In the genomic region with DNA sequence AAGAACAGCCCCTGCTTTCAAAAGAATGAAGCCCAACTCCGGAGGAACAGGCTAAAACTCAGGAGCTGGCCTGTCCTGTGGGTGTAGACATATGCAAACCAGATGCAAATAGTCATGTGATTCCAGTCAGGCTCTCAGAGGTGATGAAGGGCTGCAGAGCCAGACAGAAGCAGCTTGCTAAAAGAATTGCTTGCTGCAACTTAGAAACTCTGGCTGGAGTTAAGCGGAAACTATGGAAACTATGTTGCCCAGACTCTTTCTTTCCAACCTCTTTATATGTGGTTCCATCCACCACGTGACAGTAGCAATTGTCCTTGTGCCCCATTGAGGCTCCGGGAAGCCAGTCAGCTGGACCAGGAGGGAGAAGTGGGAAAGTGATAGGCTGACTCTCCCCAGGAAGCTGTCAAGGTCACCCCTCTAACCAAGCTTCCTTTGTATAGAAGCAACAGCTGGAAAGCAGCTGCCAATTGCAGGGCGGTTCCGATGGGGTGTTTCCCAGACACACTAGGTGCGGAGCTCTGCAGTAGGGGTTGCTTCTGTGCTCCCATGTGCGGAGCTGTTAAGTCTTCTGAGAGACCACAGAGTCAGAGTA, we compare ENCODE assay signal across 8 mouse cellular contexts. TPM values are rescaled to one million over a fixed set of nuclear protein-coding genes. Genes with fewer than 3 reads are reported as not detected.
DNase-seq lines count a peak whose midpoint lies in the region; ATAC-seq and TF ChIP-seq lines count a peak whose summit lies in the region.

No protein-coding gene starts in this region.

- WGBS in hindbrain, embryonic 13.5 days = 6% methylated on average over 8 of the region's 8 CpGs
- 8% methylated on average over 8 of the region's 8 CpGs for whole genome bisulfite sequencing in liver, embryonic 16.5 days (ENCODE audit: insufficient replicate concordance)

- no peak overlapping the region for H3K4me2 ChIP-seq in hindbrain, embryonic 13.5 days
- no peak overlapping the region for H3K4me2 ChIP-seq in liver, embryonic 16.5 days (ENCODE audit: low read depth, low read length)

- peak; percentile 52 for ATAC-seq in hindbrain, embryonic 13.5 days (ENCODE audit: low FRiP score)
- ATAC-seq in liver, embryonic 16.5 days (ENCODE audit: low read depth) = peak; percentile 41; the same call in 1 of the 2 replicates

- H3K27me3 ChIP-seq in E14TG2a.4 (ENCODE audit: insufficient read depth, low read length) = no peaks in the 10 kb centered on the region
- H3K27me3 ChIP-seq in hindbrain, embryonic 13.5 days = no peaks in the 10 kb centered on the region
- no peaks in the 10 kb centered on the region; the same call in none of the 2 replicates for H3K27me3 ChIP-seq in liver, embryonic 16.5 days (ENCODE audit: control insufficient read depth, insufficient read depth, low read depth, low read length)

- H3K9me3 ChIP-seq in E14TG2a.4 (ENCODE audit: low read length) = no peaks in the 10 kb centered on the region
- H3K9me3 ChIP-seq in hindbrain, embryonic 13.5 days = no peaks in the 10 kb centered on the region
- H3K9me3 ChIP-seq in liver, embryonic 16.5 days (replicated peaks; ENCODE audit: control insufficient read depth, low read length) = no peaks in the 10 kb centered on the region

- peak overlapping the region; percentile 53 for H3K4me3 ChIP-seq in E14TG2a.4 (replicated peaks; ENCODE audit: low read length)
- no peak overlapping the region for H3K4me3 ChIP-seq in hindbrain, embryonic 13.5 days
- H3K4me3 ChIP-seq in liver, embryonic 16.5 days (ENCODE audit: low read depth, low read length) = no peak overlapping the region

- H3K9ac ChIP-seq in hindbrain, embryonic 13.5 days = no peak overlapping the region; the same call in 1 of the 2 replicates
- H3K9ac ChIP-seq in liver, embryonic 16.5 days (ENCODE audit: low read depth, low read length) = no peak overlapping the region

- peaks cover 74% of the 10 kb centered on the region for H3K4me1 ChIP-seq in E14TG2a.4 (replicated peaks; ENCODE audit: low read depth, low read length)
- H3K4me1 ChIP-seq in hindbrain, embryonic 13.5 days (replicated peaks) = peaks cover 13% of the 10 kb centered on the region
- H3K4me1 ChIP-seq in liver, embryonic 16.5 days (ENCODE audit: control insufficient read depth, low read depth, low read length) = no peaks in the 10 kb centered on the region

- DNase-seq in embryo, embryonic 10 days (ENCODE audit: low spot score) = peak; percentile 77
- peak; percentile 53 for DNase-seq in testis, postnatal 10 days (ENCODE audit: low spot score)
- no peak for DNase-seq in layer of hippocampus, adult 18-20 months (ENCODE audit: low spot score in 2 of 2)
- no peak for DNase-seq in right cerebral cortex, postnatal 4 days
- no peak for DNase-seq in right cerebral cortex, adult 2 months (ENCODE audit: low spot score in 2 of 2)

- no peaks in the 10 kb centered on the region for H3K36me3 ChIP-seq in E14TG2a.4 (ENCODE audit: insufficient read depth, low read length)
- H3K36me3 ChIP-seq in hindbrain, embryonic 13.5 days = no peaks in the 10 kb centered on the region
- H3K36me3 ChIP-seq in liver, embryonic 16.5 days (ENCODE audit: control insufficient read depth, insufficient read depth) = no peaks in the 10 kb centered on the region

- TF ChIP-seq CTCF in E14TG2a.4 (conservative IDR thresholded peaks at IDR 0.05; ENCODE audit: low read length) = no peak

- peak overlapping the region; percentile 45 for H3K27ac ChIP-seq in hindbrain, embryonic 13.5 days
- H3K27ac ChIP-seq in liver, embryonic 16.5 days (ENCODE audit: low read length) = no peak overlapping the region

RNA-seq across cellular contexts. Expression of gene Dlg5, which starts 8.0 kb away (rescaled TPM):
- 18.7 and 20.5 TPM in 2 replicates for polyA plus RNA-seq in hindbrain, embryonic 13.5 days (2015; fragmentation: Nextera tagmentation; extraction: Ambion mirVana)
- polyA plus RNA-seq in liver, embryonic 16.5 days (2015; fragmentation: Nextera tagmentation; extraction: Ambion mirVana) = 0.77 and 0.83 TPM in 2 replicates
- total RNA-seq in layer of hippocampus, adult 18-20 months (2021) = 10 to 100 TPM; 58.1 to 63.6 TPM

RNA-seq across cellular contexts. Expression of gene E330034G19Rik, which starts 39.3 kb away (rescaled TPM):
- 0.12 and 0.23 TPM in 2 replicates for polyA plus RNA-seq in hindbrain, embryonic 13.5 days (2015; fragmentation: Nextera tagmentation; extraction: Ambion mirVana)
- polyA plus RNA-seq in liver, embryonic 16.5 days (2015; fragmentation: Nextera tagmentation; extraction: Ambion mirVana) = not detected in 2 replicates
- not detected for total RNA-seq in layer of hippocampus, adult 18-20 months (2021)

Comparison
In these comparisons a context has a peak if more than half of its experiments do, and no peak if none do; other contexts are left out.
1. DNase-seq: peak in embryo, embryonic 10 days (single experiment) and testis, postnatal 10 days (single experiment); none in layer of hippocampus, adult 18-20 months (0 of 2), right cerebral cortex, postnatal 4 days (single experiment) and right cerebral cortex, adult 2 months (0 of 2).
2. RNA of gene Dlg5, which starts 8.0 kb away (polyA plus RNA-seq): 18.7 to 20.5 TPM in hindbrain, embryonic 13.5 days; 0.77 to 0.83 TPM in liver, embryonic 16.5 days; every median in the first group is over 10 times any median in the second.